Mouse (Mus musculus) retina, adult 2 months (tissue): ENCODE data around the gene Pmm2.

ENCODE experiments used
- DNase-seq: peaks from one replicate; pipeline ENCODE4 v3.0.0-alpha.2; 2012; ENCODE audit warnings: low read depth, low spot score

Pmm2 gene

DNA sequence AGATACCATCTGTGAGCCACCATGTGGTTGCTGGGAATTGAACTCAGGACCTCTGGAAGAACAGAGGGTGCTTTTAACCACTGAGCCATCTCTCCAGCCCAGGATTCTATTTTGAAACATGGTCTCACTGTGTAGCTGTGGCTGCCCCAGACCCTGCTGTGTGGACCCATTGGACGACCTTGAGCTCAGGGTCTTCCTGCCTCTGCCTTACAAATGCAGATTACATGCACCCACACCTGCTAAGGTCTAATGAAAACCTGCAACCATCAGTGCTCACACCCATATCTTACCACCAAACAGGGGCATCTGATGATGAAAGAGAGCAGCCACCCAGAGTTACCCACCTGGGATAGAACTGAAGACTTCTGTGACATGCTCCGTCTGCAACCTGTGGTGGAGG, 18.8 kb downstream of the Pmm2 start:
- no peak for DNase-seq

DNA sequence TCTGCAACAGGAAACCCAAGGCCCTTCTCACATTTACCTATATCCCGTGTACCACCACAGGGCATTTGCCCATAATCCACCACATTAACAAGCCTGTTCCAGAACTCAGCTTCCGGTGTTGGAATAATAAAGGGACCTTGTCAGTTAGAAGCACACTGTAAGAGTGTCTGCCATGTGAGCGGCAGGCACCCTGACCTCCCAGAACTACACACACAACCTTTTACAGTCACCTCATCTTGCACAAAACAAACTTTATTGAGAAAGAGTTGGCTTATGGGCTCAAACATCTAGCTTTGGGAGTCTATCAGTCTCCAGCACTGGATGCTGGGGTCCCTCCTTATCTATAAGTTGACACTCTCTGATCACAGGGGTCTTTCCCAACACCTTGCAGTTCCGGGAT, 20.9 kb downstream of the Pmm2 start:
- DNase-seq, result no peak

DNA sequence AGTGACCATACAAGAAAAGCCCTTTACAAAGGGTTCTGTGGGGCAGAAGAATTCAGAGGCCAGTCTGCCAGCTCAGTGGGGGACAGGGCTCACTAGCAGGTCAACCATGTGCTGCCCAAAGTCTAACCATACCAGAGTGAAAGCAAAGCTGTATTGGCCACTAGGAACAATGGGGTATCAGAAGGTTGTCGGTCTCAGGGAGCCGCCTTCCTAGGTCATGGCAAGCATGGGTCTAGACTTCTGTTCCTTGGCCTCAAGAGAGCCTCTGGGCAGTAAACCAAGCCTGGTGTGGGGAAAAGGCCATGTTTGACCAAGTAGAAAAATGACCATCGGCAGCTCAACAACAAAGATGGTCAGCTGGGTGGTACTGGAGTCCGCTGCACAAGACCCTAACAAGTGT, 21.3 kb downstream of the Pmm2 start:
- no peak for DNase-seq

DNA sequence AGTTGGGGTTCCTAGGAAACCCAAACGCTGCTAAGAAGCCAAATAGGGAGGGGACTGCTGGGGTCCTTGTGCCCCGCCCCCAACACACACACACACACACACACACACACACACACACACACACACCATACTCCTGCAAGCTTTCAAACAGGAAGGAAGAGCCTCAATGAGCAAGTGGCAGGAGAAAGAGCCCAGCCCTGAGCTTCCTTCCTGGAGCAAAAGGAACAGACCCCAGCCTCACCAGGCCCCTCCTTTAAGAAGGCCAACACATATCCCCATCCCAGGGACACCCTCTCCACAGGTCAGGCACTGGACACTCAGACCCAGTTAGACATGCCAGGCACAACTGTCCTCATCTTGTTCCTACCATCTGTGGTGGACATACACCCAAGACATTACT, 25.5 kb downstream of the Pmm2 start:
- no peak for DNase-seq

DNA sequence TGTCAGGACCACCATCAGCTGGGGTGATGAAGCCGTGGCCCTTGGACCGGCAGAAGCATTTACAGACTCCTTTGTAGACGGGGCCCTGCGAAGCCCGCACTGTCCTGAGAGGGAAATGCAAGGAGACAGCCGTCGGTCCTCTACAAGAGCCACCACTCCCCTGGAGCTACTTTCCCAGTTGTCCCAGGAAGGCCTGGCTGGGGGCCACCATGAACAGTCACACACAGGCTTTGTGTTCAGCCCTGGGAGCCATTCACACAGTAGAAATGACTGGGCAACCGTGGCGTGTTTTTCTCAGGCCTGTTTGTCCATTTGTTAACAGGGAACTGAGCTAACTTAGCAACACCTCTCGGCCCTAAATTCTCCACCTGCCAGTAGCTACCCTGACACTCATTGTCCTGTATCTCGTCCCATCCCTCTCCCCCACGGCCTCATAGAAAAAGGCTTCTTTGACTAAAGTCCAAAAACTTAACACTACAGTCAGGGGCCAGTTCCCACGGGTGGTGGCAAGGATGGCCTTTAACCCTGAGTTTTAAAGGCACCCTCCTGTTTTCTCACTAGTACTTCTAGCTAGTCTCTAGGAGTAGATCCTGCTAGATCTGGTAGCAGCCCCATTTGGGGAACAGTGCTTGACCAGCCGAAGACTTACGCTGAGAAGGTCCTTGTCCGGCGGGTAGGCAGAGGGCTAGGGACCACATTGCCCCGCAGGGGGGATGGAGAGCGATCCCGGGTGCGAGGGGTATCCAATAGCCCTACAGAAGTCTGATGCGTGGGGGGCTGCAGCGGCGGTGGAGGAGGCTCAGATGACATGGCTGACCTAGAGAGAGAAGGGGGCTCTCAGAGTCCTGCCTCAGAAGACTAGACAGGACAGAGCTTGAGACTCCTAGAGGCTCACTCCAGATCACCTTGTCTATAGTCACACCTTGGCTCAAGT, 26.4 kb downstream of the Pmm2 start:
- DNase-seq, result no peak

DNA sequence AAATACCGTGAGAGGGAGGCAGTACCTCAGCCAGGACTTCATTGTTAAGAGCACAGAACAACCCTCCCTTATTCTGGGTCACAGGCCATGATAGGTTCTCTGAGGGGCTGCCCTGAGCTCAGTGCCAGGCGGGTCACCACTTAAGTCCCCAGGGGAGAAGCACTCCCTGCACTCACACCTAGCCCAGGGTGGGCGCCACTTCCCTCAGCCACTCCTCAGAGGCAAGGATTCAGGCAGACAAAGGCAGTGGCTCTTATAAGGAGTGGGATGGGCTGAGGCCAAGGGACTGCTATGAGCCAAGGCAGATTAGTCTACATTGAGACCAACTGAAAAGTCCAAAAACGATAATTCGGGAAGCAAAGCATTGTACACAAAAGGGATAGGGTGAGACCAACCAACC, 27.9 kb downstream of the Pmm2 start:
- DNase-seq, result no peak

DNA sequence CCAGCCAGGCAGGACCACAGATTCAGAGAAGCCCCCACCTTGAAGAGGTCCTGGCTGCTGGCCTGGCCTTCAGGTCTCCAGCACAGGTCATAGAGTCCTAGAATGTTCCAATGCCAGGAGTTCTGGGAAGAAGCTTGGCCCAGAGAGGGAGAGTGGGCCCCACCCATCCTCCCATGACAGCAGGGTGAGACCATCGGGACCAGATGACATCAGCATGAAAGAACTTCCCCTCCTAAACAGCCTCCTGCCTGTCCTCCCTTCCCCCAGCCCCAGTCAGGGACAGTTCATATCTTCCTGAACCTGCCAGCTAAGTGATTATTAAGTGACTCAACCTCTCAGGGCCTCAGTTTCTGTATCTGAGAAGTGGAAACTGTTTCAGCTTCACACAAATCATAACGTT, 29.0 kb downstream of the Pmm2 start:
- DNase-seq, result no peak

DNA sequence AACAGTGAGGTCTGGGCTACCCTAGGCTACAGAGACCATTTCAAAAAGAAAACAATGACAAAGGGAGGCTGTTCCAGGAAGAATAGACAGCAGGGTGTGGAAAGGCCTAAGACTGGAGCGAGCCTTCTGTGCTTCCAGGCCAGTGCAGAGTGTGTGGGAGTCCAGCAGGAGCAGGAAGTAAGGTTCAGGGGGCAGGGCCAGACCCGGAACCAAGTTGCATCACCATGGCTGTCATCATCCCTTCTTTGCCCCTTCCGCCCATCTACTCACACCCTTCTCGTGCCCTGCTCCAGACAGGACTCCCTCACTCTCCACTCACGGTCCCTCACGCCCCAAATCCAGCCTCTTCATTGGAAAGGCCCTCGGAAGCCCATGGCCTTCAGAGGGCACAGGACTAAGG, 29.8 kb downstream of the Pmm2 start:
- DNase-seq, result no peak

DNA sequence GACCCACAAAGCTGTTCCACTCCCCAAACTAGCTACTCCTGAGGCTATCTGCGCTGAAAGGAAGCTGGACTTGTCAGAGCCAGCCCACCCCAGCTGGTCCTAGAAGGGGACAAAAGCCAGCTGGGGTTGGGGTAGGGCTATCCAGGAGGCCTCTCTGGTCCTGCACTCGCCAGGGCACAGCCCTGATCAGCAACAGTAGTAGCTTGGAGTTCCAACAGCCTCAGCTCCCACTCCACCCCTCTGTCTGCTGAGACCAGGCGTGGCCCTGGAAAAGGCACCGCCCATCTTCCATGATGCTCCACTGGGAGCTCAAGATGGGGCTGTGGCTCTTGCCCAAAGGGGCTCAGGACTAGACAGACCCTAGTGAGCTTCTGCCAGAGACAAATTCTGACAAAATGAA, 30.3 kb downstream of the Pmm2 start:
- DNase-seq, result no peak

DNA sequence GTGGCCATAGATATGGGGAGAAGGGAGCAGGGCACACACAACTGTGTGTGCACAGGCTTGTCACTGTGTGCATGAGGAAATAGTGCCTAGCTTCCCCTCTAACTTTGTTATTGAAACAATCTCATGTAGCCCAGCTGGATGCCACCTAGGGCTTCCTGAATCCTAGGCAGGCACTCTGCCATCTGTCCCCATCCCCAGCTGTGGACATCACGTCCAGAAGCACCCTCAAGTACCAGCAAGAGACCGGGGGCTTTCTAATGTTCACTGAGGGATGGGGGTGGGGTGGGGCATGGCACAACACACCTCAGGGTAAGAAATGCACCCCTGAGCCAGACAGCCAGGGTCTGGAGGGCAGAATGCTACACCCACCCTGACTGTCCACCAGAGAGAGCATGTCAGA, 30.9 kb downstream of the Pmm2 start:
- no peak for DNase-seq

DNA sequence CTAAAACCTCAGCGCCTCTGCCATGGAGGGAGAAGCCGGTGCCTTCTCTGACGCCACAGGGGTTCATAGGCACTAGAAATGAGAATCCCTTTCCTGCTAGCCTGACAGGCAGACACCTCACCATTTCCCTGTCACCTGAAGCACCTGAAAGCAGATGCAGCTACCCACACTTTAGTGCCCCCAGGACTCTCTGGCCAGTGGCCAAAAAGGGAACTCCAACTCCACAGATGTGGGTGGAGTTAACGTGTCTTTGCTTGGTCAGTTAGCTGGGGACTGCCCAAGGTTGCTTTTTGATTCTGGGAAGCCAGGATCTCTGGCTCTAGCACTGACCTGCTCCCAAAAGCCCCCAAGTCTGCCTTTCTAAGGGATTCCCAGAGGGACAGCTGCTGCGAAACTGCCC, 32.0 kb downstream of the Pmm2 start:
- DNase-seq, result no peak

DNA sequence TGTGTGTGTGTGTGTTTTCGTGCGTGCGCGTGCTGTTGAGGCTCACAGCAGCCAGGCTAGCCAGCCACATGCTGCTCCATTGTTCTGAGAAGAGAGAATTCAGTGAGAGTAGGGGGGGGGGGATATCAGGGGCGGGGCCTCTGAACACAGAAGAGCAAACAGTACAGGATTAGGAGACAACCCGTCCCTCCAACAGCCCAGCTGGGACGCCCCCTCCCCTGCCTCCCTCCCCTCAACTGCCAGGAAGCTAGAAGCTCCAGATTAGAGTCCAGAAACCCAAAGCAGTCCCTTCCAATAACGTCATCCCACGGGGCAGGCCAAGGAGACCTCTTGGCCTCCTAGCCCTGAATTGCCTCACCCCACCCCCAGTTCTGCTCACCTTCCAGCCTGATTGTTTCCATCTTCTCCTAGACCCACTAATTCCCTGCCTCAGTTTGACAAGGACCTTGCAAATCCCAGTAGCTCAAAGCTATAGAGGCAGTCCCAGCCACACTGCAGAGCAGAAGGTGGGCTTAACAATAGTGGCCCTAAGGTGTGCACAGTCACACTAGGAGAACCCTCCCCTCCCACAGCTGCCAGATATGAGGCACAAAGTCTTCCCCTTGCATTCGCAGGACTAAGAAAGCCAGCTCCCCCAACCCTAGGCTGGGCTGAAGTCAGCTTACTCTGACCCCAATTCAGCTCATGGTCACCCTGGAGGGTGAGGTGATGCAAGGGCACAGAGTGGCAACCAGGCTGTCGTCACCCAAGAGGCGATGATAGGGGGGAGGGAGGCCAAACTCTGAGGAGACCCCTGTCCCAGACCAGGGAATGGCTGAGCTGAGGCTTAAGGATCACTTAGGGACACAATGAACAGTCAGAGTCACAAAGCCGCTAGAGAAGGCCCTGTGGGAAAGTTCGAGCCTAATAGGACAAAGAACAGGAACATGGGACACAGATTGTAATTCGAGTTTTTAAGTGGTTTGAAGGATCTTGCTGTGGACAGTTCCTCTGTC, 32.9 kb downstream of the Pmm2 start:
- no peak for DNase-seq

DNA sequence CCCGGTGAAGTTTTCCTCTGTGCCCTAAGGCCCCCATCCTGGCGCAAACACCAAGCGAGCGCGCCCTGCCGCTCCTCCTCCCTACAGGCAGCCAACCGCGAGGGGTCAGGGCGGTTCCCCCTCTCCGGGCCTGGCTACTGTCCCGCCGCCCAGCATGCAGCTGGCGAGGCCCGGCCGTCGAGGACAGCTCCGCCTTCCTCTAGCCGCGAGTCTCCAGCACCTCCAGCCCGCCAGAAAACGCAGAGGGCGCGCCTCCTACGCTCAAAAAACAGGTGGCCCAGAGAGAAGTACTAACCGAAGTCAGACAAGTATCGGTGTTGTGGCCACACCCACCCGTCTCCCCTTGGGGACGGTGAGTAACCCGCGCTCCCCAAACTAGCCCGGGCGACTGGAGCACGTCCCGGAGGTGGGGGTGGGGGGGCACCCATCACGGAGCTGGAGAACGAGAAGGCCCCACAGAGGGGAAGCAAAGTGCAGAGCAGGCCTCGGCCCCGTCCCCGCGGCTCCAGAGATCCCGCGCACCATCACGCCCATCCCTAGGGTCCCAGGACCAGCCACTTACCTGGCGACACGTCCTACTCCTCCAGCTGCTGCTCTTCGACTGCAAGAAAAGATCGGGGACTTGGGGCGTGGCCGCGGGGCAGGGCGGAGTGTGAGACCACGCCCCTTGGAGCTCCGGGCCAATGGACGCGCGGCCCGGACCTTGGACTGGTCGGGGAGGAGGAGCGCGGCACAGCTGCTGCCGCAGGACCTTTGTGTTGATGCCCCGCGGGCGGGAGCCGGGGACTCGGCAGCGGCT, 34.3 kb downstream of the Pmm2 start, which contains the start of gene Carhsp1:
TSS of gene Carhsp1 (minus strand) at position 605 of the 799 bp plus-strand sequence.
- peak; percentile 32 for DNase-seq

DNA sequence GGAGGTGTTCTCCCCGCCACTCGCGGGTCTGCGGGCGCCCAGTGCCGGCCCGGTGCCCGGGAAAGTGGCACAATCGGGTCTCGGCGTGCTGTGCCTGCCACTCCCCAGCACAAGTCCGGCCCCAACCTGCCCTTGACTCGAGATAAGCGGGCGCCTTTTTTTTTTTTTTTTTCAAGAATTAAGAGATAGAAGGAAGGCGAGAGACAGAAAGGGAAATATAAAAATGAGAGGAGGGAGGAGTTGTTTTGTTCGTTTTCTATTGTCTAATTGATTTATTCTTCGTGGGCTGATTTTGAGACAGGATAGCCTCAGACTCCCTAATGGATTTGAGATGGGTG, 34.8 kb downstream of the Pmm2 start:
- DNase-seq, result no peak

DNA sequence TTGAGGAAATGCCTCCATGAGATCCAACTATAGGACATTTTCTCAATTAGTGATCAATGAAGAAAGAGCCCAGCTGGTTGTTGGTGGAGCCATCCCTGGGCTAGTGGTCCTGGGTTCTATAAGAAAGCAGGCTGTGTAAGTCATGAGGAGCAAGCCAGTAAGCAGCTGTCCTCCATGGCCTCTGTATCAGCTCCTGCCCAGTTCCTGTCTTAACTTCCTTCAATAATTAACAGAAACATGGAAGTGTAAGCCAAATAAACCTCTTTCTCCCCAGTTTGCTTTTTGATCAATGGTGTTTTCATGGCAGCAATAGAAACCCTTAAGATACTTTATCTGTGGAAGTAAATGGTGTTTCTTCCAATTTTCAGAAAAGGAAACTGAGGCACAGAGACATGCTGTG, 35.3 kb downstream of the Pmm2 start:
- no peak for DNase-seq

DNA sequence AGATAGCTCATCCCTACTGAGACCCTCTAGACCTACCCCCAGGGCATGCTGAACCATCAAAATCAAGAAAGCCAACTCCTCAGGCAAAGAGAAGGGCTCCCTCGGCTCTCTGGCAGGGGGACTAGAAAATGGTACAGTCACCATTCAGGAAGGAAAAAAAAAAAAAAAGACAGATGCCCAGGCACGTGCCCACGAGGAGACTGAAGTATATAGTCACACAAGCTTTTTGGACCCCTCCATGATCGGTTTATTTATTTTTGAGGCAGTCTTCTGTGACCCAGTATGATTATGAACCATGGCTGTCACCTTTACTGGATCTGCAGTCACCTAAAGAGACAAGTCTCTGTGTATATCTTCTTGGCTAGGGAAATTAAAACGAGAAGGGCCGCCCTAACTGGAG, 35.9 kb downstream of the Pmm2 start:
- no peak for DNase-seq

DNA sequence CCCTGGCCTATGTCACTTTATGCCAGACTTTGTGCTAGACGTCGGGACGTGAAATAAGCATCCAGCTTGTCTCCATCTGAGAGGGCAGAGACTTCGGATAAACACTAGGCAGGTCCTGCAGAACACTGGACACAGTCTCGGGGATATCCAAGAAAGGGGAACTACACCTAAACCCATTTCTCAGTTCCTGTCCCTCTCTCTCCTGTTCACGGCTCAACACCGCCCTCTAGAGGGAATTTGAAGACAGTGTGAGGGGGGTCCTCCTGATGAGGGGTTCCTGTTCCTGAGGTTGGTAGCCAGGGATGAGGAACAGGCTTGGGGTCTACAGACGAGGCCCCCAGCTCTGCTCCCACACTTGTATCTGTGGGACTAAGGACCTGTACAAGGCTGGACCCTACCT, 36.7 kb downstream of the Pmm2 start:
- DNase-seq, result no peak

DNA sequence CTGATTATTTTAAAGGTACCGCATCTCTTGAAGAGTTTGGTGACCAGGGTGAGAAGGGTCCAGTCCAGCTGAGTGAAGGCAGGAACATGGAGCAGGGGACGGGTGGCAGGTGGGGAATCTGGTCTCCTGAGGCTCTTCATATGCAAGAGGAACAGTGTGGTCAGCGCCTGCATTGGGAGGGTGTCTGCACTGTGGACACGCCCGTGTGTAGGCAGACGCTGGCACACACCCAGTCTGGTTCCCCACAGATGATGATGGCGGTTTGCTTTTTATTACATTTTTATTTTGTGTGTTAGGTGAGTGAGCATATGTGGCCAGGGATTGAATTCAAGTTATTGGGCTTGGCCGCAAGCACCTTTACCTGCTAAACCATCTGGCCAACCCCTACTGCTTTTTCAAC, 38.1 kb downstream of the Pmm2 start:
- no peak for DNase-seq

DNA sequence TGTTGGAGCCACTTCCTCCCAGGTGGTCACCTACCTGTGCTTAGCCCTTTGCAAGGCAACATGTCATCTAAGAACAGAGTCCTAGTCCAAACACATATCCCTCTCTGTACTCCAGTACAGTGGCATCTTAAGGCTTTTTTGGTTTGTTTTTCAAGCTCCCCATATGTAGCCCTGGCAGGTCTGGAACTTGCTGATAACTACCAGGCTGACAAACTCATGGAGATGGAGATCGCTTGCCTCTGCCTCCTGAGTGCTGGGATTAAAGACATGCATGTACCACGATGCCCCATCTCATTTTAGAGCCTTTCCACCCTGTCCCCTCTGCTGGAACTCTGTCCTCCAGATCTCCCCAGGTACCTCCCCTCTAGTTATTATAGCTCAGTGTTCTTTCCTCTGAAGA, 38.8 kb downstream of the Pmm2 start:
- DNase-seq, result no peak

DNA sequence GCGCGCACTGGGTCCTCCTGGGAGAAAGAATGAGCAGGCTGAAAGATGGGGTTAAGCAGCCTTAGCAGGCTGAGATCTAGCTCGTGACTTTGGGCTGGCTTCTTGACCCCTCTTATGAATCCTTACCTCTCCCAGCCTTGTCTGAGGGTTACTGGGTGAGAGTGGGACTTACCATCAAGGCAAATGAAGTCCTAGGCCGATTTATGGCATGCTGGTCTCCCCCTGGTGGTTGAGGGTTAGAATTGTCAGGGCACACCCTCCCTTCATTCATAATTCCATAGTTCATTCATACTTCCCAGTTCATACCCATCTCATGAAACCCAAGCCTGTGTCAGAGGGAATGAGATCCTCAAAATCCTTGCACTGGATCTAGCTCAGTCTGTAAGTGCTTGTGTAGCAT, 39.3 kb downstream of the Pmm2 start:
- DNase-seq, result no peak

DNA sequence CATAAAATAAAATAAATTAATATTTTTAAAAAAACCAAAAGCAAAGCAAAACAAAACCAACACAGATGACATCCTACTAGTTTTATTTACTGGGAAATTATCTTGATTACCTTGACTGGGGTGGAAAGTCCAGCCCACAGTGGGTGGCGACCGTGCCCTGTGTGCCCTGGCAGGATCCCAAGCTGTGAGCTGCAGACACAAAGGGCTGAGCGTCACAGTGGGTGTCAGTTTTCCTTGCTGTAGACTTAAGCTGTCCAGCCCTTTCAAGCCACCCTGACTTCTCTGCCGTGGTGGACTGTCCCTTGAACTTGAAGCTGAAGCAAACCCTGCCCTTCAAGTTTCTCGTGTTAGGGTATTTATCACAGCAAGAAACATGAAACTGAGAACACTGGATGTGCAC, 40.6 kb downstream of the Pmm2 start:
- DNase-seq, result no peak

DNA sequence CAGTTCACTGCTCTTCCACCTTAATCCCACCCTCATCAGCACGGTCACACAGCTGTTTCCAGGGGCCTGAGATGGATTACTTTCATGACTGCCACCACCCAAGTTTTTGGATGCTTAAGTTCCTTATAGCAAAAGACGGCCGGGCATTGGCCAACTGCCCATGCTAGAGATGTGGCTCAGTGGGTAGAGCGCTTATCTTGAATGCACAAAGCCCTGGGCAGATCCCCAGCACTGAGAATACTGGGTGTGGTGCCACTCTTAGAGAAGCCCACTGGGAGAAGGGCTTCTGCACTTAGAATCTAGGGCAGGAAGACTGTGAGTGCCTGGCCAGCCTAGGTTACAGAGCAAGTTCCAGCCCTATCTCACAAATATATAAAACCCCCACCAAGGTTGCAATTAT, 41.2 kb downstream of the Pmm2 start:
- no peak for DNase-seq
